Mouse (Mus musculus): ENCODE results near the gene Gm9857. TPM values are rescaled to one million over a fixed set of nuclear protein-coding genes. Genes with fewer than 3 reads are reported as not detected.

Gene Gm9857
- total RNA-seq, 2 experiments from 2014 or later, result not detected

Other genes starting within 250 kb of the Gm9857 start
- 35.5 and 68.2 TPM in 2 replicates for gene Gpsm2, start 218.1 kb downstream of the Gm9857 start, total RNA-seq (2014; fragmentation: Nextera tagmentation)
- gene Gpsm2, start 218.1 kb downstream of the Gm9857 start, total RNA-seq (2017), result 31.2 and 56.2 TPM in 2 replicates
- gene Aknad1, start 200.8 kb downstream of the Gm9857 start, total RNA-seq (2014; fragmentation: Nextera tagmentation), result 1.3 and 2.0 TPM in 2 replicates
- 1.0 TPM in 1 of 2 replicates, not detected in the other for gene Aknad1, start 200.8 kb downstream of the Gm9857 start, total RNA-seq (2017)
- 46.7 and 47.5 TPM in 2 replicates for gene Stxbp3, start 99.9 kb downstream of the Gm9857 start, total RNA-seq (2014; fragmentation: Nextera tagmentation)
- gene Stxbp3, start 99.9 kb downstream of the Gm9857 start, total RNA-seq (2017), result 56.6 and 61.3 TPM in 2 replicates
- not detected in 2 replicates for gene Fndc7, start 50.4 kb downstream of the Gm9857 start, total RNA-seq (2014; fragmentation: Nextera tagmentation)
- gene Fndc7, start 50.4 kb downstream of the Gm9857 start, total RNA-seq (2017), result not detected in 2 replicates
- gene Prpf38b, start 28.7 kb downstream of the Gm9857 start, total RNA-seq (2014; fragmentation: Nextera tagmentation), result 138 and 220 TPM in 2 replicates
- gene Prpf38b, start 28.7 kb downstream of the Gm9857 start, total RNA-seq (2017), result 307 and 371 TPM in 2 replicates
- not detected in 2 replicates for gene Henmt1, start 572 bp downstream of the Gm9857 start, total RNA-seq (2014; fragmentation: Nextera tagmentation)
- gene Henmt1, start 572 bp downstream of the Gm9857 start, total RNA-seq (2017), result not detected in 2 replicates
- gene Fam102b, start 87.2 kb upstream of the Gm9857 start, total RNA-seq (2014; fragmentation: Nextera tagmentation), result 5.3 and 5.6 TPM in 2 replicates
- gene Fam102b, start 87.2 kb upstream of the Gm9857 start, total RNA-seq (2017), result 7.1 and 8.8 TPM in 2 replicates
- gene Slc25a54, start 140.0 kb upstream of the Gm9857 start, total RNA-seq (2014; fragmentation: Nextera tagmentation), result not detected in 2 replicates
- not detected in 2 replicates for gene Slc25a54, start 140.0 kb upstream of the Gm9857 start, total RNA-seq (2017)
- gene Slc25a24, start 182.7 kb upstream of the Gm9857 start, total RNA-seq (2014; fragmentation: Nextera tagmentation), result 13.5 and 18.8 TPM in 2 replicates
- 26.7 and 29.9 TPM in 2 replicates for gene Slc25a24, start 182.7 kb upstream of the Gm9857 start, total RNA-seq (2017)

All from megakaryocyte-erythroid progenitor cell, adult 5-6 weeks (primary cell).